Mouse (Mus musculus): ENCODE data around the gene Nucks1. TPM values are rescaled to one million over a fixed set of nuclear protein-coding genes. Genes with fewer than 3 reads are reported as not detected.

Nucks1 gene
- polyA plus RNA-seq, 1 experiment from 2014 or later: 94.6 TPM

Other genes with a start within 250 kb of the Nucks1 start
- 1.9 TPM in 2 replicates for gene Rab7b, start 221.8 kb upstream of the Nucks1 start, polyA plus RNA-seq (2015; fragmentation: Nextera tagmentation; extraction: Ambion mirVana)
- gene Slc26a9, start 166.5 kb upstream of the Nucks1 start, polyA plus RNA-seq (2015; fragmentation: Nextera tagmentation; extraction: Ambion mirVana): not detected in 2 replicates
- gene Pm20d1, start 113.2 kb upstream of the Nucks1 start, polyA plus RNA-seq (2015; fragmentation: Nextera tagmentation; extraction: Ambion mirVana): 0.50 and 0.84 TPM in 2 replicates
- 15.2 and 17.0 TPM in 2 replicates for gene Slc41a1, start 83.0 kb upstream of the Nucks1 start, polyA plus RNA-seq (2015; fragmentation: Nextera tagmentation; extraction: Ambion mirVana)
- 20.9 and 21.9 TPM in 2 replicates for gene Rab29, start 43.3 kb upstream of the Nucks1 start, polyA plus RNA-seq (2015; fragmentation: Nextera tagmentation; extraction: Ambion mirVana)
- gene Slc45a3, start 52.4 kb downstream of the Nucks1 start, polyA plus RNA-seq (2015; fragmentation: Nextera tagmentation; extraction: Ambion mirVana): 3.7 and 4.0 TPM in 2 replicates
- 18.0 and 20.2 TPM in 2 replicates for gene Elk4, start 97.1 kb downstream of the Nucks1 start, polyA plus RNA-seq (2015; fragmentation: Nextera tagmentation; extraction: Ambion mirVana)
- gene Mfsd4a, start 157.5 kb downstream of the Nucks1 start, polyA plus RNA-seq (2015; fragmentation: Nextera tagmentation; extraction: Ambion mirVana): 10.3 and 11.0 TPM in 2 replicates
- gene Cdk18, start 229.2 kb downstream of the Nucks1 start, polyA plus RNA-seq (2015; fragmentation: Nextera tagmentation; extraction: Ambion mirVana): 2.7 and 3.6 TPM in 2 replicates

Measured in limb, embryonic 13.5 days (tissue).